Mouse (Mus musculus) embryo, embryonic 10.5 days (tissue): Measurements from ENCODE around the gene 1700011L22Rik.

Experiments
- DNase-seq: peaks from one replicate; pipeline ENCODE4 v3.0.0-alpha.2; 2015; ENCODE audit warnings: low spot score

1700011L22Rik gene

GRCm38 (mm10) chr8:79165276-79165675 is 83.1 kb downstream of the 1700011L22Rik start:
- DNase-seq: no peak

DNA sequence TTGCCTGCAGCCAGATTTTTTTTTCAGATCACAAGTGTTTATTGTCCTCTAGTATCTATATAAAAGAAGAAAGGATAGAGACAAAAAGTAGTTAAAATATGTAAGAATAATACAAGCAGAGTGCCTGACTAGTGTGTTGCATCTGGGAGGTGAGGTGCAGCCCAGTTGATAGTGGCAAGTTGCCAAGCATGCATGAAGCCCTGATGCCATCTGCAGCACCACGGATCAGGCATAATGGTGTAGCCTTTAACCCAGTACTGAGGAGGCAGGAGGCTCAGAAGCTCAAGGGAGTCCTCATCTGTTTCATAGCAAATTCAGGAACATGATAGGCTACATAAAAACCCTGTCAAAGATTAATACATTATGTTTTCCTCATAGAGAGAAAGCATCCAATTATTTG is 84.0 kb downstream of the 1700011L22Rik start:
- DNase-seq: no peak

DNA sequence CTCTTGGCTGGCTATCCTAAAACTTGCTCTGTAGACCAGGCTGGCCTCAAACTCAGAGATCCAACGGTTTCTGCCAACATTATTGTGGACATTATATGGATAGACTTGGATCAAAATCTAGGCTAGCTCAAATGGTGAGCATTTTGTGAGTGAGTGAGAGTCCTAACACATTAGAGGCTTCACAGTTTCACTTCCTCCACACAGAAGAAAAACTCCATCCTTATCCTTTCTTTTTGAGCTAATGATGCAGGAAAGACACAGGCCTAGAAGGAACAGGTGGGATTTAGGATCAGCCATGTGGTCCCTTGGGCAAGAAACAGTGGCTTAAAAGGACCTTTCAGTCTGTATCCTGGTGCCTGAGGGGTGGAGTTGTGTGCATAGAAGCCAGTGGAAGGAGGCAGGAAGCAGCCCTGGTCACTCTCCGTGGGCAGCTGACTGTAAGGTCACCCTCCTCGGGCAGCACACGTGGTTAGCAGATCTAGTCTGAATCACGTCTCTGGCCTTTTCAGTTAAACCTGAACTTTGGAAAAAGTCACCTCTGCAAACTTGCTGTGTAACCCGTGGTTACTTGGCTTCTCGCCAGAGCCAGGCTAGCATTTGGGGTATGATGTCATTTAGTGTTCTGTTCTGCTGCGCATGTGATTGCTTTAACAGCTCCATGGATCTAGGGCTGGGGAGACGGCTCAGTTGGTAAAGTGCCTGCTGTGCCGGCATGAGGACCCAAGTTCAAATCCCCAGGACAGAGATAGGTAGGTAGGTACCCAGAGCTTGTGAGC is 85.6 kb downstream of the 1700011L22Rik start:
- DNase-seq: no peak

GRCm38 (mm10) chr8:79161172-79161778 is 87.1 kb downstream of the 1700011L22Rik start:
- DNase-seq: no peak
